Mouse (Mus musculus) liver, adult 2 months (tissue): ENCODE data around the gene Catsper4. TPM values are rescaled to one million over a fixed set of nuclear protein-coding genes. Genes with fewer than 3 reads are reported as not detected.
"Not testable (repeated sequence)": the region's sequence is repeated elsewhere in the genome, so short reads cannot be mapped to it uniquely, and the experiment has no call there.

Experiments used
- DNase-seq: peaks from one replicate; pipeline ENCODE4 v3.0.0-alpha.2; 2011; ENCODE audit warnings: low read depth, low spot score; ENCODE audit errors: extremely low read depth
- H3K27ac ChIP-seq: fragments of 200-500 bp; replicated peaks from 2 replicates; pipeline ENCODE4 v1.5.1; 2012; ENCODE audit warnings: low read depth, mild to moderate bottlenecking, control low read depth, inconsistent platforms, low read length; ENCODE audit not compliant: insufficient read depth
- H3K27me3 ChIP-seq: fragments of 200-500 bp; 2 replicates; pipeline ENCODE4 v1.6.1; 2012; ENCODE audit warnings: mild to moderate bottlenecking, moderate library complexity, low read length, inconsistent platforms; ENCODE audit not compliant: control insufficient read depth, insufficient read depth
- H3K36me3 ChIP-seq: fragments of 200-500 bp; 2 replicates; pipeline ENCODE4 v1.6.1; 2012; ENCODE audit warnings: low read length, inconsistent platforms; ENCODE audit not compliant: control insufficient read depth, insufficient read depth
- H3K4me1 ChIP-seq: fragments of 200-500 bp; 2 replicates; pipeline ENCODE4 v1.6.1; 2011; ENCODE audit warnings: low read length; ENCODE audit not compliant: control insufficient read depth, insufficient read depth
- H3K4me3 ChIP-seq: fragments of 200-500 bp; 2 replicates; pipeline ENCODE4 v1.5.1; 2011; ENCODE audit warnings: low read depth, mild to moderate bottlenecking, control low read depth, low read length, moderate library complexity; ENCODE audit not compliant: insufficient read depth
- H3K79me2 ChIP-seq: fragments of 200-500 bp; 2 replicates; pipeline ENCODE4 v1.6.1; 2012; ENCODE audit warnings: inconsistent platforms, mild to moderate bottlenecking, low read length, moderate library complexity; ENCODE audit not compliant: control insufficient read depth, insufficient read depth
- H3K9ac ChIP-seq: fragments of 200-500 bp; 2 replicates; pipeline ENCODE4 v1.6.1; 2012; ENCODE audit warnings: low read depth, mild to moderate bottlenecking, control low read depth, inconsistent platforms, low read length
- CTCF ChIP-seq: fragments of 200-500 bp; IDR thresholded peaks from 2 replicates; pipeline ENCODE4 v1.5.1; 2011; ENCODE audit warnings: low read depth, low read length, control low read depth
- POLR2A ChIP-seq: fragments of 200-500 bp; IDR thresholded peaks from 2 replicates; pipeline ENCODE4 v1.6.1; 2011; ENCODE audit warnings: low read length, control low read depth; ENCODE audit not compliant: insufficient read depth; ENCODE audit errors: extremely low read depth
- WGBS: fragments of 180-500 bp; shearing (Covaris S2); methylation state at CpG from one replicate; pipeline ENCODE4 v1.1.7; 2018; 5-methylcytosine and 5-hydroxymethylcytosine counted together
- polyA plus RNA-seq: library from polyadenylated mRNA; depleted of rRNA; stranded (reverse); fragments of >200 nt; gene quantifications from 2 replicates; pipeline ENCODE4 v1.2.3, GENCODE M21; 2012; rRNA removed
- total RNA-seq: library from RNA; depleted of rRNA; stranded (reverse); fragments of >200 nt; gene quantifications from 2 replicates; pipeline ENCODE4 v1.2.3, GENCODE M21; 2014; rRNA removed

Gene Catsper4
- total RNA-seq (not detected in 2 replicates), polyA plus RNA-seq (not detected in 2 replicates)

DNA sequence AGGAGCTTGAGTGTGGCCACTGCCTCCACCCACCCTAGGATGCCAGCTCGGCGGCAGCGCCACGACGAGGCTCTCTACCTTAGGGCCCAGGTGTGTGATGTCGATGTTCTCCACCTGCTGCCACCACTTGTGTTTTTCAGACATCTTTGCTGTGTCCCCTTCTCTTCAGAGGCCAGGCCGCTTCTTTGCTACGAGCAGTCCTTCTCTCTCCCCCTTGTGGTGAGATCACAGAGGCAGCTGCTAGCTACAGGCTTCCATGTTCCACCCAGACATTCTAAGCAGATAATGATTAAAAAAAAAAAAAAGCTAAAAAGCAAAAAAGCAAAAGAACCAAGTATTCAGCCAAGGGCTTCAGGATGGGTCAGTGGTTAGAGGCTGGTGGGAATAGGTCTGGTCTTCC lies at the start of gene Catsper4:
Gene Catsper4 (minus strand): TSS at position 190 of the 400 bp plus-strand sequence.
- Histone ChIP-seq H3K4me1 (no peaks in the 10 kb centered on the region), H3K9ac (no peak within 1 kb of the TSS), H3K4me3 (no peak within 1 kb of the TSS), H3K27me3 (no peaks in the 10 kb centered on the region), H3K36me3 (no peaks in the 10 kb centered on the region), H3K27ac (no peak within 1 kb of the TSS), H3K79me2 (no peaks in the 10 kb centered on the region)
- 89% methylated on average over 8 of the region's 8 CpGs for WGBS
- TF ChIP-seq POLR2A (no peak), CTCF (no peak)
- DNase-seq, result no peak

DNA sequence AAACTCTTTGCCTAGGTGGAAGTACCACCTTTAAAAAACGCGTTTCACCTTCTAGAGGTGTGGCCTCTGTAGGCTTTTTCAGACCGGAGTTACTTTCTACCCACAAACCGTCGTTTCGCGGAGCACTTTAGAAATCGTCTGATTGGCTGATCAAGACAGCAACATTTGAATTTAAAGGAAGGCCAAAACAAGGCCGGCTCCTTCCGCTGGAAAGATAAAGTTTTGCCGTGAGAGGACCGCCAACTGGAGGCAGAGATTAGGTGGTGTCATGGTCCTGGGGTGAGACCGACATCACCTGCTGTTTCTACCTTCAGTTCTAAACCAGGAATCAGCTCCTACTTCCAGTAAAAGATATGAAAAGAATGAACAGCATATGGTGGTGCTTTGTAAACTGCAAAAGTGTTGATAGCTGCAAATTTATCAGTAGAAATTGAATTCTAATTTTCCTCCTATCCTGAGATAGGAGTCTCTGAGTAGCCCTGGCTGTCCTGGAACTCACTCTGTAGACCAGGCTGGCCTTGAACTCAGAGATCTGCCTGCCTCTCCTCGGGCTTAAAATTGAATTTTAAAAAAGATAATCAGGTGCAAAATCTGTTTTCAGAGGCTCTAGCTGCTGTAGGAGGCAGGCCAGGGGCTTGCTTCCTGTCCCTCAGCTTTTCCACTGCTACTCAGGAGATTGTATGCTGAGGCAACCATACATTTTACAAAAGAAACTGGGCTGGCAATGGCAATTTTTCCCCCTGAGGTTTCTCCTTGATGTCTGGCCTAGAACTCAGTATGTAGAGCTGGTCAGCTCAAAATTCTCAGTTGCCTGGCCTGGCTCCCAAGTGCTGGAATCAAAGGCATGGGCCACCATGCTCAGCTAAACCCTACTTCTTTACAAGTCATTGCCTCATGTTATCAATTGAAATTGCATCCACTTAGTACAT lies 46.5 kb upstream of the Catsper4 start:
- WGBS, result 8% methylated on average over 14 of the region's 14 CpGs
- Histone ChIP-seq H3K9ac (no peak overlapping the region), H3K27ac (no peak overlapping the region), H3K79me2 (no peaks in the 10 kb centered on the region), H3K27me3 (no peaks in the 10 kb centered on the region), H3K36me3 (peaks cover 13% of the 10 kb centered on the region; the same call in 1 of the 2 replicates), H3K4me1 (peaks cover 4% of the 10 kb centered on the region; the same call in 1 of the 2 replicates), H3K4me3 (no peak overlapping the region)
- peak; percentile 26 for DNase-seq
- TF ChIP-seq POLR2A (no peak), CTCF (no peak)

DNA sequence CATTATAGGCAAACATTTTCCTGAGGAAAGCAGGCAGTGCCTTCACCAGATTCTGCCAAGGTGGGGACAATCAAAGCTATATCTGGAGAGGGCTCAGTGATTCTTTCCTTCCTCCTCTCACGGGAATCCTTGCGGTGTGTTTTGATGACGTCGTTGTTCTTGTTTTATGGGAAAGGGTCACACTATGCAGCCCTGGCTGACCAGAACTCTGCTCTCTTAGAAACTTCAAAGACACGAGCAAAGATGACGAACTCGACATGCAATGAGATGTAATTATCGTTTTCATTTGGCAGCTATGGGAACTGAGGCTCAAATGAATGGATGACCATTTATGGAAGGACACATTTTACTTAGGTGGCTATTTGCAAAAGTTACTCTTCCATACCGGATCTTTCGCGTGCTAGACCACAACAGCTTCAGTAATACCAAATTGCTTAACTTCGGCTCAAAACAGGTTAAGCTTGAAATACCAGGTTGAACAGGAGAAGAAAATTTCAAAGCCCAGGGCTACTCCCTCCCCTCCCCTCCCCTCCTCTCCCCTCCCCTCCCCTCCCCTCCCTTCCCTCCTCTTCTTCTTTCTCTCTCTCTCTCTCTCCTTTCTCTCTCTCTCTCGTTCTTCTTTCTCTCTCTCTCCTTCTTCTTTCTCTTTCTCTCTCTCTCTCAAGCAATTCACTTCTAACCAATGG lies 45.7 kb upstream of the Catsper4 start:
- no peak overlapping the region for H3K27ac ChIP-seq
- H3K4me3 ChIP-seq, result no peak overlapping the region
- H3K27me3 ChIP-seq, result no peaks in the 10 kb centered on the region
- no peak overlapping the region for H3K9ac ChIP-seq
- 31% methylated on average over 12 of the region's 13 CpGs for WGBS
- no peak for DNase-seq
- peaks cover 7% of the 10 kb centered on the region; the same call in 1 of the 2 replicates for H3K36me3 ChIP-seq
- no peaks in the 10 kb centered on the region for H3K79me2 ChIP-seq
- peaks cover 4% of the 10 kb centered on the region; the same call in 1 of the 2 replicates for H3K4me1 ChIP-seq
- TF ChIP-seq CTCF (no peak), POLR2A (no peak)

DNA sequence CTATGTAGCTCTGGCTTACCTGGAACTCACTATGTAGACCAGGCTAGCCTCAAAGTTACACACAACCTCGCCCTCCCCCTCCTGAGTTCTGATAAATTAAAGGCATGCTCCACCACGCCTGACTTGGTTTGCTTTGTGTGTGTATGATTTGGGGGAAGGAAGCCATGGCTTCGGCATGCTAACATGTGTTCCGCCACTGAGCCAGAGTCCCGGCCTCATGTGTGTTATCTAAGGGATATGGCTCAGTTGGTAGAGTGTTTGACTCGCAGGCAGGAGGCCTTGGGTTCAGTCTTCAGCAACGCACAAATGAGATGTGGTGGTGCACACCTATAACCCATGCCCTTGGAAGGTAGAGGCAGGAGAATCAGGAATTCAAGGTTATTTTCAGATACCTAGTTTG lies 44.8 kb upstream of the Catsper4 start:
- H3K4me3 ChIP-seq, result no peak overlapping the region
- no peak for DNase-seq
- H3K9ac ChIP-seq, result no peak overlapping the region
- WGBS, result 86% methylated on average over 7 of the region's 7 CpGs
- H3K4me1 ChIP-seq, result peaks cover 4% of the 10 kb centered on the region; the same call in 1 of the 2 replicates
- TF ChIP-seq CTCF (no peak), POLR2A (no peak)
- H3K27me3 ChIP-seq, result no peaks in the 10 kb centered on the region
- no peaks in the 10 kb centered on the region for H3K79me2 ChIP-seq
- peaks cover 4% of the 10 kb centered on the region; the same call in 1 of the 2 replicates for H3K36me3 ChIP-seq
- no peak overlapping the region for H3K27ac ChIP-seq

DNA sequence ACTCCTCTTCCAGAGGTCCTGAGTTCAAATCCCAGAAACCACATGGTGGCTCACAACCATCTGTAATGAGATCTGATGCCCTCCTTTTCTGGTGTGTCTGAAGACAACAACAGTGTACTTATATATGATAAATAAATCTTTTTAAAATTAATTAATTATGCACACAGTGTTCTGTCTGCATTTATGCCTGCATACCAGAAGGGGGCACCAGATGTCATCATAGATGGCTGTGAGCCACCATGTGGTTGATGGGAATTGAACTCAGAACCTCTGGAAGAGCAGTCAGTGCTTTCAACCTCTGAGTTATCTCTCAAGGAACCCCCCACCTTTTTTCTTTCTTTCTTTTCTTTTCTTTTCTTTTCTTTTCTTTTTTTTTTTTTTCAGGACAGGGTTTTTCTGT lies 42.4 kb upstream of the Catsper4 start:
- not testable (repeated sequence) for DNase-seq, H3K4me3 ChIP-seq

More for the DNA sequence above, 42.4 kb upstream of the Catsper4 start:
- not testable (repeated sequence) for H3K79me2 ChIP-seq, H3K36me3 ChIP-seq, H3K27me3 ChIP-seq, H3K4me1 ChIP-seq, H3K9ac ChIP-seq, H3K27ac ChIP-seq
- peak; percentile 17; the same call in 1 of the 2 replicates for TF ChIP-seq CTCF
